Mouse (Mus musculus): ENCODE measurements around the gene Pfkl.

DNA sequence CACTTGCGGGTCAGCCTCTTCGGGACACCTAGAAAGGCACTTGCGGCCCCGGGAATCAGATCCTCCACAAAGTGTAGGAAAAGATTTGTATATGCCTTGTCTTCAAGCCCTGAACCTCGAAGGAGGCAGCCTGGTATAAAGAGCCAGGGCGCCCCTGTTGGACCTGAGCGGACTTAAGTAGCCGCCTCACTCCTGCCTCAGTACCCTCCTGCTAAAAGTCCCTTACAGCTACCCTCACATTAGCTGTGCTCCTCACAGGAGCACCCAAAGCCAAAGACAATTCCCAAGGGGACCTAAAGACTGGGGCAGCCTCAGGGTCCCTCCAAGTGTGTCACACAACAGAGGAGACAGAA is 39.9 kb downstream of the Pfkl start:
- no peak for TF ChIP-seq CTCF (IDR thresholded peaks at IDR 0.05; ENCODE audit: extremely low read depth, insufficient read depth, insufficient read length, insufficient replicate concordance)
- TF ChIP-seq POLR2A (IDR thresholded peaks at IDR 0.05; ENCODE audit: low read depth, low read length) = no peak
